Mouse (Mus musculus) gonadal fat pad, adult 2 months (tissue): ENCODE results near the gene Sdr42e1. TPM values are rescaled to one million over a fixed set of nuclear protein-coding genes. Genes with fewer than 3 reads are reported as not detected.

Source experiments
- DNase-seq: peaks from one replicate; pipeline ENCODE4 v3.0.0-alpha.2; 2012; ENCODE audit warnings: low read depth
- polyA plus RNA-seq: library from polyadenylated mRNA; depleted of rRNA; stranded (reverse); fragments of >200 nt; gene quantifications from 2 replicates; pipeline ENCODE4 v1.2.3, GENCODE M21; 2012; rRNA removed

The Sdr42e1 gene
- polyA plus RNA-seq, 1 experiment = 30.7 TPM

- no peak for DNase-seq
Measured at GRCm38 (mm10) chr8:117660358-117661031, 13.0 kb downstream of the Sdr42e1 start.

DNA sequence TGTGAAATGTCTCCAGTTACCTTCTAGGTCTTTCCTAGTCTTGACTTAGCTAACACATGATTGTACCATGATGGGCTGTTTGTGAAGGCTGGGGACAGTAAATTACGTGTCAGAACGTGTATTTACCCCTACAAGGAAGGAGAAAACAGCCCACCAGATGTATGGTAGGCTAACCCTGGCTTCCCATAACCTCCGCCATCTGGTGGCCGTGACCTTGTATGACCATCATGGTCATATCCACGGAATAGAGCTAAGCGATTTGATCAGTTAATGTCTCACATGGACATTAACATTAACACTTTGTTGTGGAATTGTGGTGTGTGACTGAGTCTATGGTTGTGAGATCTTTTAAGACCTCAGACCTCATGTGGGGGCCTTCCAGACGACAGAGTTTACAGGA is 14.5 kb downstream of the Sdr42e1 start:
- DNase-seq = no peak

DNA sequence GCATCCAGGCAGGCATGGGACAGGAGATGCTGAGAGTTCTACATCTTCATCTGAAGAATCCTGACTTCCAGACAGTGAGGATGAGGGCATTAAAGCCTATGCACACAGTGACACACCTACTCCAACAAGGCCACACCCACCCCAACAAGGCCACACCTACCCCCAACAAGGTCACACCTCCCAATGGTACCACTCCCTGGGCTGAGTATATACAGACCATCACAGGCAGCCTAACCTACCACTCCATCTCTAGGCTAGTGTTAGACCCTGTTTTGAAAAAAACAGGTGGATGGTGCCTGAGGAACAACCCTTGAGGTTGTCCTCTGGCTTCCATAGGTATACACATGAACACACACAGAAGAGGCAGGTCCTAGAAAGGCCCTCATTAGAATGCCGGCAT is 21.2 kb downstream of the Sdr42e1 start:
- DNase-seq = no peak

- DNase-seq = no peak
Measured at GRCm38 (mm10) chr8:117646440-117646839, 27.0 kb downstream of the Sdr42e1 start.

DNA sequence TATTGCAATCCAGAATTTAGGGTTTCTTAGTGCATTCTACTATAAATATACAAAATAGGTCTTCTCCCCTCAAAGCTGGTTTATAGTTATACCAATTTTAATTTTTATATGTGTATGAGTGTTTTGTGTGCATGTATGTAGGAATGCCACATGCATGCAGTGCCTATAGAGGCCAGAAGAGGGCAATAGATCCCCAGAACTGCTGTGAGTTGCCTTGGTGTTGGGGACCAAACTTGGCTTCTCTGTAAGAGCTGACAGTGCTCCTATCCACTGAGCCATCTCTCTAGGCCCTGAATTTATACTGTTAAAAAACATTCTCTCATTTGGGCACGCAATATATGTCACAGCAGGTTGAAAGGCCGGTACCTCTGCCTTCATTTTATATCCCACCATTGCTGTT is 27.5 kb downstream of the Sdr42e1 start:
- no peak for DNase-seq

DNA sequence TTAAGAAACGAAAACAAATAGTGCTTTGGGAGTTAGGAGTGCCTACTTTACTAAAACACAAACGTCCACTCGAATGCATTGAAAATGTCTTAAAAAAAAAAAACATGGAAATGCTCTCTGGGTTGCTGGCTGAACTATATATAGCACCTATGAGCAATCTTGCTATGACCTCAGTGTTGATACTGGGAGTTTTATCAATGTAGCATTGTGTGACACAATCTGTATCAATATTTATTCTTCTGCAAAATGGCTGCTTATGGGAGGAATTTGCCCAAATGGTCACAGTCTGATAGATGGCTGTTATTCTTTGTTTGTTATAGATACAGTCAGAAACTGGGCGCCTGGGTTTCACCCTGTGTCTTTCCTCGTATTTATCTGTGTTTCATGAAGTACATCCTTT is 28.0 kb downstream of the Sdr42e1 start:
- no peak for DNase-seq

- DNase-seq = no peak
Measured at GRCm38 (mm10) chr8:117639631-117640030, 33.9 kb downstream of the Sdr42e1 start.

DNA sequence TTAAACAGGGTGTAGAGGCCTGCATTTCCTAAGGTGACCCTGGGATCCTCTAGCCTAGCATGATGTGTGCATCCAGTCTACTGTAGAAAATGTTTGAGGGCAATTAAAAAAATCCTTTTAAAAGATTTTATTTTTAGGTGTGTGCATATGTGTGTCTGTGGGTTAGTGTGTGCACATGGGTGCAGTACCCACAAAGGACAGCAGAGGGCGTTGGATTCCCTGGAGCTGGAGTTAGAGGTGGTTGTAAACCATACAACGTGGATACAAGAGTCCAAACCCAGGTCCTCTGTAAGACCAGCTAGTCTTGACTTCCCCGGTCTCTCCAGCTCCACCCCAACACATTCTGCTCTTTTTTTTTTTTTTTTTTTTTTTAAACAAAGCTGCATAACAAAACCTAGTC is 36.0 kb downstream of the Sdr42e1 start:
- no peak for DNase-seq

DNA sequence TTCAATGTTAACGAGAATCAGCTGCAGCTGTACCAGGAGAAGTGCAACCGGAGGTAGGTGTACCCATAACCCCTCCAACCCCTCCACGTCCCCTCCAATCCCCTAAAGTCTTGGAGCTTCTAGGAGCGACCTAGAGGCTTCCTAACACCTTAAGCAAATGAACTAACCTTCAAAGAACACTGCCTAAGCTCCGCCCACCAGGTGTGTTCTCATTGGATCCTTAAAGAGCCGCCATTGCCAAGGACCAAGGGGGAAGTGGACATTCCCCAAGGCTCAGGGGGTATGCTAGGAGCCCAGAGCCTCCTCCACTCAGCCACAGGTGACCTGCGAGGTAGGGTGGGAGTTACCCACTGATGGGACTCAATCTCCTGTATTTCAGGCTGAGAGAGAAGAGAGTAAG is 39.1 kb downstream of the Sdr42e1 start:
- no peak for DNase-seq

DNA sequence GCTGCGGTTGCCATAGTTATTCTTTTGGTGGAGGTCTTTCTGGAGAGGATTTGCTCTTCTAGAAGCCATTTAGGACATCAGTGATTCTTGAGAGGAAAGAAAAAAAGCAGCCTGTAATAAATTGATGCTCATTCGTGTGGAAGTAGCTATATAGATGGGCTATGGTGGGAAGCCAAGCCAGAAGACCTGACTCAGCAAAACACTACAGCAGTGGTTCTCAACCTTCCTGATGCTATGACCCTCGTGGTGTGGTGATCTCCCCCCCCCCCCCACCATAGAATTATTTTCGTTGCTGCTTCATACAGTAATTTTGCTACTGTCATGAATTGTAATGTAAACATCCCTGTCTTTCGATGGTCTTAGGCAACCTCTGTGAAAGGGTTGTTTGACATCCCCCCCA is 41.0 kb downstream of the Sdr42e1 start:
- DNase-seq = no peak

DNA sequence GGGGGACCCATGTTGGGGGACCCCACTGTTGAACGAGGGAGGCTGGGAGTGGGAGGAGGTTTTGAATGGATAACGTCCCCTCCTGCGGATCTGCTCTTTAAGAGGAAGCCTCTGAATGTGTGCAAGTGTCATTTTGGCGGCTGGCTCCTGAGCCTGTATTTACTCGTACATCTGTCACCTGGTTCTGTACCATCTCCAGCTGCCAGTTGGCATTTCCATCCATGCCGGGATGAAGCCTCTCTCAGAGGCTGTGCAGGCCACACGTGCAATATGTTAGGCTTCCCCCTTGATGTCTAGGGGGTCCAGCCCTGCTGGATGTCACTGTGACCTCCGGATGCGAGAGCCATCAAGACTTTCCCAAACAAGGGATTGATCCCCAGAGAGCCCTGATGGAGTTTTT is 46.4 kb downstream of the Sdr42e1 start:
- no peak for DNase-seq

- no peak for DNase-seq
Measured at GRCm38 (mm10) chr8:117626040-117626838, 47.2 kb downstream of the Sdr42e1 start.

DNA sequence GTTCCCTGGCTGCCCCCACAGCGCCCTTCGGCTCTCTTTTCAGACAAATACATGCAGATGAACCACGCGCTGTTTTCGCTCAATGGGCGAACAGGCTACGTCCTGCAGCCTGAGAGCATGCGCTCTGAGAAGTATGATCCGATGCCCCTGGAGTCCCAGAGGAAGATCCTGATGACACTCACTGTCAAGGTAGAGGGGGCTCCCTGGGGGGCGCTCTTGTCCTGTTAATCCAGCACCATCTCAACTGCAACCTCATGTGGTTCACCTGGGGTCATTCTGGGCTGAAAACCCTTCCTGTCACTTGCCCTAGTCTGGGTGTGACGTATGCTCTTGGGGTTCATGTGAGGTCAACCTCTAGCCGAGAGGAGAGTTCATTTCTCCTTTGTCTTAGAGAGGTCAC is 60.6 kb downstream of the Sdr42e1 start:
- DNase-seq = no peak

Other genes starting within 250 kb of the Sdr42e1 start
- 7.1 and 9.9 TPM in 2 replicates for gene Plcg2, start 175.4 kb downstream of the Sdr42e1 start, polyA plus RNA-seq
- 0.31 and 0.51 TPM in 2 replicates for gene Hsd17b2, start 28.2 kb upstream of the Sdr42e1 start, polyA plus RNA-seq
- 7.8 and 7.9 TPM in 2 replicates for gene Mphosph6, start 128.3 kb upstream of the Sdr42e1 start, polyA plus RNA-seq